Mouse (Mus musculus) myocyte (in vitro differentiated cells): ENCODE results near the gene Sod1.

Experiments used
- MAX ChIP-seq: IDR thresholded peaks from one replicate; pipeline ENCODE4 v1.6.1; 2011; ENCODE audit warnings: low read depth, mild to moderate bottlenecking, control low read depth
- POLR2A ChIP-seq: IDR thresholded peaks from one replicate; pipeline ENCODE4 v1.6.1; 2011; ENCODE audit warnings: low read depth, mild to moderate bottlenecking, control low read depth, moderate library complexity; ENCODE audit not compliant: insufficient read length
- POLR2AphosphoS2 ChIP-seq: IDR thresholded peaks from one replicate; pipeline ENCODE4 v1.6.1; 2011; ENCODE audit warnings: low read depth, control low read depth; ENCODE audit not compliant: insufficient read length
- USF1 ChIP-seq: IDR thresholded peaks from one replicate; pipeline ENCODE4 v1.6.1; 2011; ENCODE audit warnings: low read depth, mild to moderate bottlenecking, control low read depth, moderate library complexity

DNA sequence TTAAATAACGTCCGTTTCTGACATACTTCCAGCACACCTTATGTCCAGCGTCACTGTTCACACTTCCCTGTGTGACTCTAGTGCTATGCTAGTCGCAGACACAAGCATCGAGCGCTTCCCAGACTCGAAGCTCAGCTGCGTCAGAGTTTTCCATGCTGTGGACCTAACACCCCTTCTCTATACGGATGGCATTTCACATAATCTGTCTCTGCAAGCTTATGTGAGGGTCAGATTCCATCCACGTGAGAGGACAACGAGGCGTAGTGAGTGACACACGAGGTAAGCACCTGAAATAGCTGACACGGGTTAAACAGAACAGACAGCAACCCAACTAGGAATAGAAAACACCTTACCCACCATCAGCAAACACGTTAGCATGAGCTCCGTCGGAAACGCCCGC lies 18.4 kb upstream of the Sod1 start:
- TF ChIP-seq POLR2AphosphoS2 (no peak), POLR2A (no peak), USF1 (no peak), MAX (no peak)
